Mouse (Mus musculus) brain, embryonic 14.5 days (tissue): ENCODE data around the gene Cyp2j5. TPM values are rescaled to one million over a fixed set of nuclear protein-coding genes. Genes with fewer than 3 reads are reported as not detected.
"Not testable (repeated sequence)": the region's sequence is repeated elsewhere in the genome, so short reads cannot be mapped to it uniquely, and the experiment has no call there.

Experiments used
- DNase-seq: peaks from one replicate; pipeline ENCODE4 v3.0.0-alpha.2; 2011; ENCODE audit warnings: low read depth
- CTCF ChIP-seq: fragments of 200-500 bp; IDR thresholded peaks from 2 replicates; pipeline ENCODE4 v1.5.1; 2012; ENCODE audit warnings: inconsistent platforms, mild to moderate bottlenecking, moderate library complexity, borderline replicate concordance; ENCODE audit not compliant: insufficient read depth, insufficient read length; ENCODE audit errors: extremely low read depth
- POLR2A ChIP-seq: fragments of 200-500 bp; IDR thresholded peaks from 2 replicates; pipeline ENCODE4 v1.6.1; 2012; ENCODE audit warnings: mild to moderate bottlenecking, inconsistent platforms, borderline replicate concordance; ENCODE audit not compliant: poor library complexity, insufficient read depth, insufficient read length, severe bottlenecking; ENCODE audit errors: extremely low read depth
- polyA plus RNA-seq: library from polyadenylated mRNA; depleted of rRNA; stranded (reverse); fragments of >200 nt; gene quantifications from 2 replicates; pipeline ENCODE4 v1.2.3, GENCODE M21; 2012; rRNA removed

The Cyp2j5 gene
- polyA plus RNA-seq, 1 experiment: not detected

GRCm38 (mm10) chr4:96591791-96592150 is 72.2 kb downstream of the Cyp2j5 start:
- peak; percentile 93 for DNase-seq
- TF ChIP-seq POLR2A (no peak), CTCF (no peak)

- TF ChIP-seq POLR2A (no peak), CTCF (no peak)
- peak; percentile 93 for DNase-seq
Measured at GRCm38 (mm10) chr4:96590911-96591790, 72.8 kb downstream of the Cyp2j5 start, which contains the start of gene Cyp2j9. TSS of gene Cyp2j9 (minus strand) at chr4:96591578.

- TF ChIP-seq CTCF (no peak), POLR2A (no peak)
- DNase-seq: peak; percentile 42
Measured at GRCm38 (mm10) chr4:96581425-96582088, 82.4 kb downstream of the Cyp2j5 start.

GRCm38 (mm10) chr4:96580351-96580750 is 83.6 kb downstream of the Cyp2j5 start:
- not testable (repeated sequence) for DNase-seq

Other genes with a start within 250 kb of the Cyp2j5 start
- gene Cyp2j8, start 156.8 kb downstream of the Cyp2j5 start, polyA plus RNA-seq: 0.05 TPM in 1 of 2 replicates, not detected in the other
- 2.7 and 3.9 TPM in 2 replicates for gene Cyp2j6, start 110.5 kb downstream of the Cyp2j5 start, polyA plus RNA-seq
- 2.0 and 3.0 TPM in 2 replicates for gene Cyp2j9, start 72.6 kb downstream of the Cyp2j5 start, polyA plus RNA-seq
- gene Gm12695, start 121.0 kb upstream of the Cyp2j5 start, polyA plus RNA-seq: not detected in 2 replicates